Mouse (Mus musculus) spleen, adult 2 months (tissue): ENCODE measurements around the gene Ankar. TPM values are rescaled to one million over a fixed set of nuclear protein-coding genes. Genes with fewer than 3 reads are reported as not detected.

Source experiments
- DNase-seq, 2 experiments: peaks; one replicate each; pipeline versions ENCODE4 v3.0.0 to v3.0.0-alpha.2; 2012 to 2021; ENCODE audit warnings: low spot score in 2 of 2, low read depth in 1 of 2
- H3K27ac ChIP-seq: fragments of 200-500 bp; 2 replicates; pipeline ENCODE4 v1.5.1; 2012; ENCODE audit warnings: low read length, inconsistent platforms; ENCODE audit not compliant: insufficient read depth
- H3K27me3 ChIP-seq: fragments of 200-500 bp; 2 replicates; pipeline ENCODE4 v1.6.1; 2012; ENCODE audit warnings: mild to moderate bottlenecking, moderate library complexity, low read length, inconsistent platforms; ENCODE audit not compliant: control insufficient read depth, insufficient read depth
- H3K36me3 ChIP-seq: fragments of 200-500 bp; 2 replicates; pipeline ENCODE4 v1.6.1; 2012; ENCODE audit warnings: mild to moderate bottlenecking, low read length, inconsistent platforms; ENCODE audit not compliant: control insufficient read depth, insufficient read depth
- H3K4me1 ChIP-seq: fragments of 200-500 bp; 2 replicates; pipeline ENCODE4 v1.6.1; 2011; ENCODE audit warnings: inconsistent platforms; ENCODE audit not compliant: control insufficient read depth, insufficient read depth, insufficient read length
- H3K4me3 ChIP-seq: fragments of 200-500 bp; 2 replicates; pipeline ENCODE4 v1.5.1; 2011; ENCODE audit warnings: mild to moderate bottlenecking, inconsistent platforms; ENCODE audit not compliant: insufficient read depth, insufficient read length; ENCODE audit errors: extremely low read depth
- CTCF ChIP-seq: fragments of 200-500 bp; IDR thresholded peaks from 2 replicates; pipeline ENCODE4 v1.5.1; 2011; ENCODE audit warnings: mild to moderate bottlenecking, inconsistent platforms; ENCODE audit not compliant: insufficient read depth, insufficient read length, insufficient replicate concordance; ENCODE audit errors: extremely low read depth
- POLR2A ChIP-seq: fragments of 200-500 bp; IDR thresholded peaks from 2 replicates; pipeline ENCODE4 v1.6.1; 2011; ENCODE audit warnings: low read depth, low read length, inconsistent platforms
- WGBS: fragments of 180-500 bp; shearing (Covaris S2); methylation state at CpG from one replicate; pipeline ENCODE4 v1.1.7; 2018; 5-methylcytosine and 5-hydroxymethylcytosine counted together
- polyA plus RNA-seq: library from polyadenylated mRNA; depleted of rRNA; stranded (reverse); fragments of >200 nt; gene quantifications from 2 replicates; pipeline ENCODE4 v1.2.3, GENCODE M21; 2012

The Ankar gene
- polyA plus RNA-seq, 1 experiment, result not detected

DNA sequence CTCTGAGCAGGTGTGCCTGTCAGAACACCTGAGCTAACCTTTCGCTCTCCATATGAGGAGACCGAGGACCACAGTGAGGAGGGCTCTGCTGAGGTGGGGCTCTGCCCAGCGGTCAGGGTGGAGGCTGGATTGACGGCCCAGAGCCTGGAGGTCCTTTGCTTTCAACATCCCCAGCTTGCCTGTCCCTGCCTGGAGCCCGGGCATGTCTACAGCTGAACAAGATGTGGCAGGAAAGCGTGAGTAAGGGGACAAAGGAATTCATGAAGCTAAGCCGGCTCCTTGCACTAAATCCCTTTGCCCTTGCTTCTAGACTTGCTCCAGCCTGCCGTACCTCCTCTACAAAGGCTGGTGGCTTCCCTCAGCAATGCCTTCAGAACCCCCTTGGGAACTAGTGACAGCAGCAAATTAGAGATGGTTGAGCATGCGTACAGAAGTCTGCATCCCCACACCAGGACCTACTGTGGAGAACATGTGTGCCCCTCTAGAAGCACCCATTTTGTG, 32.9 kb upstream of the Ankar start:
- DNase-seq, result no peak
- Histone ChIP-seq H3K27ac (no peak overlapping the region), H3K27me3 (no peaks in the 10 kb centered on the region), H3K4me1 (no peaks in the 10 kb centered on the region), H3K4me3 (no peak overlapping the region), H3K36me3 (no peaks in the 10 kb centered on the region)
- no peak for TF ChIP-seq CTCF
- no peak for TF ChIP-seq POLR2A
- 91% methylated on average over 9 of the region's 9 CpGs for WGBS

DNA sequence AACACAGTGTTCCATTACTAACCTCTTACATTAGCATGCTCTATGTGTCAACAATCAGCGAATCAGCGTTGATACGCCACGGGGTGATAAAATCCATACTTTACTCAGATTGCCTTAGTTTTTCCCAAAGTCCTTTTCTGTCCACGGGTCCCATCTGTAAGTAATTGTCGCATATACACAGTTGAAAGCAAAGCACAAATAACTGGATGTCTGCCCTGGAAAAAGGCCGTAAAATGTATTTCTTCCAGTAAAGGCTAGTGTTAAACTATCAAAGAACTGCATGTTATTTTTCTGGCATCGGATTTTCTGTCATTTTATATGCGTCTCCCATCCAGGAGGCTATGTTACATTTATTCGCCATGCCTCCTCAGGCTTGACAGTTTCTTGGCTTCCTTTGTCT, 29.7 kb upstream of the Ankar start:
- no peak overlapping the region for H3K27ac ChIP-seq
- no peaks in the 10 kb centered on the region for H3K4me1 ChIP-seq
- no peaks in the 10 kb centered on the region for H3K36me3 ChIP-seq
- TF ChIP-seq CTCF, result no peak
- TF ChIP-seq POLR2A, result no peak
- DNase-seq, result no peak
- 92% methylated on average over 10 of the region's 10 CpGs for WGBS
- no peak overlapping the region for H3K4me3 ChIP-seq
- no peaks in the 10 kb centered on the region for H3K27me3 ChIP-seq

DNA sequence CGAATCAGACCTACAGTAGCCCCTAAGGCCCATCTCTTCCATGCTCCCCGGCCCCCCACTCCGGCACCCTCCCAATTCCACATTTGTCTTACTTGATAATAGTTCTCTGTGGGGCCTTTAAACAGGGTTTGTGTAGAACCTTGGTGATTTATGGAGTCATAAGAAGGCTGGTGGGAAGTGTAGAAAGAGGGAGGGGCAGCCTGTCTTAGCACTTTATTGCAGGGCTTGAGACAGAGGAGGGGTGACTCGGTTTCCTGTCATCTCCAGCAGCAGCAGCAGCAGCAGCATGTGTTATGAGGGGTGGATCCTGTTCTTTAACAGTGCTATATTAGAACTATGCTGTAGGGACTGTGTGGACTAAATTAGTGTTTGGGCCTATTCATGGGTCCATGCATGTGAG, 28.4 kb upstream of the Ankar start:
- TF ChIP-seq POLR2A (no peak), CTCF (no peak)

DNA sequence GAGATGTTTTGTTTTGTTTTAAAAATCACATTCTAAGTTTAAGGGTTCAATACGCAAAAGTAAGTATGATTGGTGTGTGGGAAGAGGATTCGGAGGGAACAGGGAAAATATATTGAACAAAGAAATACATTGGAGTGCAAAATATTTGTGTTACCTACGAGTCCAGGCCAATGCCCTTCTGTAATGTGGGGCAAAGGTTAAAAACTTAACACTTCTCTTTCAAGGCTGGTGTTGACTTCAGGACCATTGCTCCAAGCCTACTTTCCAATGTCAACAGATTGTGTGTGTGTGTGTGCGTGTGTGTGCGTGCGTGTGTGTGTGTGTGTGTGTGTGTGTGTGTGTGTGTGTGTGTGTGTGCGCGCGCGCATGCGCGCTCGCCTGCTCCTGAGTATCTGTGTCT, 25.6 kb upstream of the Ankar start:
- TF ChIP-seq POLR2A, result no peak
- no peak for TF ChIP-seq CTCF
- no peaks in the 10 kb centered on the region for H3K27me3 ChIP-seq
- 90% methylated on average over 13 of the region's 13 CpGs for WGBS
- H3K36me3 ChIP-seq, result no peaks in the 10 kb centered on the region
- no peaks in the 10 kb centered on the region for H3K4me1 ChIP-seq
- no peak overlapping the region for H3K27ac ChIP-seq
- no peak for DNase-seq
- no peak overlapping the region for H3K4me3 ChIP-seq

More for the DNA sequence above, 28.4 kb upstream of the Ankar start:
- Histone ChIP-seq H3K36me3 (no peaks in the 10 kb centered on the region), H3K27ac (no peak overlapping the region), H3K4me1 (no peaks in the 10 kb centered on the region), H3K4me3 (no peak overlapping the region), H3K27me3 (no peaks in the 10 kb centered on the region)
- 71% methylated on average over 4 of the region's 4 CpGs for WGBS
- no peak for DNase-seq

DNA sequence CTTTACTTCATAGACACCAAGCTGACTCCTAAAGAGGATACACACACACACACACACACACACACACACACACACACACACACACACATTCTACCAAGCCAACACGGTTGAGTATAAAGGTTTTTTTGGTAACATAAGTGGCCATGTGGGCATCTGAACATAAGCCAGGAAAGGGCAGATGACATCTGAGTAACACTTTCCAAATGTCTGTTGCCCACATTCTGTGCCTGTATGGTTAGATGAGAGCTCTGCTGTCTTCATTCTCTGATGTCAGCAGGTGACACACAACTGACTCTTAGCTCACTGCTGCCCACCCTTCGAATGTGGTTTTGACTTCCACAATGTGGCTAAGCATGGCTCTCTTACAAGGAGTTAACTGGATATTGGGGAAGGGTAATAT, 24.0 kb upstream of the Ankar start:
- H3K4me1 ChIP-seq, result no peaks in the 10 kb centered on the region
- H3K27me3 ChIP-seq, result no peaks in the 10 kb centered on the region
- DNase-seq, result no peak
- H3K4me3 ChIP-seq, result no peak overlapping the region
- TF ChIP-seq CTCF (no peak), POLR2A (no peak)
- no peak overlapping the region for H3K27ac ChIP-seq
- 59% methylated on average over 2 of the region's 2 CpGs for WGBS
- H3K36me3 ChIP-seq, result no peaks in the 10 kb centered on the region

DNA sequence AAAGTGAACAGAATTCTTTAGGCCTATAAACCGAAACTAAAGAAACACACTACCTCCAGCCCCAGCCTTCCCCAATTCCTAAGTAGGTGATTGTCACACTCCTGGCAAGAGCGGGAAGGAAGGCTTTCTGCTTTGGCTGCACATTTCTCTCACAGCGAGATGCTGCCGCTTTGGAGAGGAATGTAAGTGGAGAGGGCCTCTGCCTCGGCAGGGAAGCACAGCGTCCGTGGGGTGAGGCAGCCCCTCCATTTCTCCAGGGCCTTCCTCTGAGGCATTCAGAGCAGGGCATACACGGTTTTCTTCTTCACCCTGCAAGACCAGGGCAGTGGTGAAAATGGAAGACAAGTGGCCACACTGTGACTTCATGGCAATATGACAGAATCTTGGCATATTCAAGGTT, 22.3 kb upstream of the Ankar start:
- Histone ChIP-seq H3K4me1 (no peaks in the 10 kb centered on the region), H3K27ac (no peak overlapping the region), H3K4me3 (no peak overlapping the region), H3K36me3 (no peaks in the 10 kb centered on the region), H3K27me3 (no peaks in the 10 kb centered on the region)
- no peak for DNase-seq
- WGBS, result 85% methylated on average over 8 of the region's 8 CpGs
- TF ChIP-seq CTCF (no peak), POLR2A (no peak)

DNA sequence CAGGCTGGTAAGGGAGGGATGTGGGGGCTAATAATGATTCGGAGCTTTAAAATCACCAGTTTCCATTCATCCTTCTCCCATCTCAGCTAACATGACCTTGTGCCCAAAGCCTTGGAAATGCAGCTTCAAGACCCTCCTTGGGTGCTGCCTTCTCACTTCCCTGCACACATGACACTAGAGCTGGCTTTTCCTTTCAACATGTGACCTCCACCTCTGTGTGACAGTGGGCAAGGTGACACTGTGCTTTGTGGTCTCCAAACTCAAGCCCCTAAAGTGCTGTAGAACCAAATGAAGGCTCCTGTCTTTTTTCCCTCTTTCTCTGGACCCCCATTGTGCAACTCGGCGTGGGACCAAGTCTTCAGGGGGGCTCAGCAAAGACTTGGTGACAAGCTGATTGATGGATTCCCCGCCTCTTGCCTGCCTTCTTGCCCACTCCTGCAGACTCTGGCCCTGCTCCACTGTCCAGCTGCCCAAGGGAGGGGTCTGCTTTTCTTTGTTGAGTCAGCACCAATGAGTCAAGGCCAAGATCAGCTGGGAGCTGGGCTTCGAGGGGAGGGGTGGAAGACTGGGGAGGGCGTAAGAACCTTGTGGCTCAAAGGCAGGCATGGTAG, 19.8 kb upstream of the Ankar start:
- Histone ChIP-seq H3K27me3 (no peaks in the 10 kb centered on the region), H3K4me1 (no peaks in the 10 kb centered on the region), H3K27ac (no peak overlapping the region), H3K4me3 (no peak overlapping the region), H3K36me3 (peaks cover 1% of the 10 kb centered on the region; the same call in 1 of the 2 replicates)
- TF ChIP-seq POLR2A (no peak), CTCF (no peak)
- WGBS, result 89% methylated on average over 6 of the region's 6 CpGs
- DNase-seq, result no peak
